Mouse (Mus musculus) liver, adult 2 months (tissue): Measurements from ENCODE around the gene Cdhr2.

Experiments used
- CTCF ChIP-seq: fragments of 200-500 bp; IDR thresholded peaks from 2 replicates; pipeline ENCODE4 v1.5.1; 2011; ENCODE audit warnings: low read depth, low read length, control low read depth
- POLR2A ChIP-seq: fragments of 200-500 bp; IDR thresholded peaks from 2 replicates; pipeline ENCODE4 v1.6.1; 2011; ENCODE audit warnings: low read length, control low read depth; ENCODE audit not compliant: insufficient read depth; ENCODE audit errors: extremely low read depth

- TF ChIP-seq CTCF (no peak), POLR2A (no peak)
These were observed 49.4 kb downstream of the Cdhr2 start for GRCm38 (mm10) chr13:54750699-54751098.
